Mouse (Mus musculus) kidney, adult 2 months (tissue): ENCODE results near the gene Srrm4. TPM values are rescaled to one million over a fixed set of nuclear protein-coding genes. Genes with fewer than 3 reads are reported as not detected.
A peak's percentile ranks its signal among the peaks of the same experiment; 100 is the strongest.
"Not testable (repeated sequence)": the region's sequence is repeated elsewhere in the genome, so short reads cannot be mapped to it uniquely, and the experiment has no call there.

Experiments used
- DNase-seq: peaks from one replicate; pipeline ENCODE4 v3.0.0; 2021
- H3K27ac ChIP-seq: fragments of 200-500 bp; 2 replicates; pipeline ENCODE4 v1.5.1; 2012; ENCODE audit warnings: low read depth, low read length, control low read depth, inconsistent platforms; ENCODE audit not compliant: insufficient read depth
- H3K27me3 ChIP-seq: fragments of 200-500 bp; replicated peaks from 2 replicates; pipeline ENCODE4 v1.6.1; 2012; ENCODE audit warnings: mild to moderate bottlenecking, moderate library complexity, low read length, inconsistent platforms; ENCODE audit not compliant: control insufficient read depth, insufficient read depth
- H3K36me3 ChIP-seq: fragments of 200-500 bp; 2 replicates; pipeline ENCODE4 v1.6.1; 2012; ENCODE audit warnings: mild to moderate bottlenecking, moderate library complexity, low read length, inconsistent platforms; ENCODE audit not compliant: control insufficient read depth, insufficient read depth
- H3K4me1 ChIP-seq: fragments of 200-500 bp; 2 replicates; pipeline ENCODE4 v1.6.1; 2011; ENCODE audit warnings: low read length; ENCODE audit not compliant: control insufficient read depth, insufficient read depth
- H3K4me3 ChIP-seq: fragments of 200-500 bp; 2 replicates; pipeline ENCODE4 v1.5.1; 2011; ENCODE audit warnings: mild to moderate bottlenecking, low read depth, low read length, control low read depth; ENCODE audit not compliant: insufficient read depth
- CTCF ChIP-seq: fragments of 200-500 bp; conservative IDR thresholded peaks from 2 replicates; pipeline ENCODE4 v1.5.1; 2011; ENCODE audit warnings: low read depth, mild to moderate bottlenecking, control low read depth, low read length, moderate library complexity, mixed read lengths; ENCODE audit not compliant: insufficient read depth, insufficient read length
- POLR2A ChIP-seq: fragments of 200-500 bp; IDR thresholded peaks from one replicate; pipeline ENCODE4 v1.6.1; 2011; ENCODE audit warnings: low read depth, low read length, control low read depth
- WGBS: fragments of 180-500 bp; shearing (Covaris S2); methylation state at CpG from one replicate; pipeline ENCODE4 v1.1.7; 2018; 5-methylcytosine and 5-hydroxymethylcytosine counted together
- polyA plus RNA-seq: library from polyadenylated mRNA; depleted of rRNA; stranded (reverse); fragments of >200 nt; gene quantifications from 2 replicates; pipeline ENCODE4 v1.2.3, GENCODE M21; 2012

Gene Srrm4
- polyA plus RNA-seq, 1 experiment = 0.25 TPM

- 73% methylated on average over 7 of the region's 7 CpGs for WGBS
- no peak overlapping the region for H3K27ac ChIP-seq
- TF ChIP-seq POLR2A = no peak
Measured at GRCm38 (mm10) chr5:116432871-116433270, 158.7 kb downstream of the Srrm4 start.

GRCm38 (mm10) chr5:116426701-116427100 is 164.9 kb downstream of the Srrm4 start:
- 80% methylated on average over 2 of the region's 2 CpGs for WGBS

More at GRCm38 (mm10) chr5:116432871-116433270, 158.7 kb downstream of the Srrm4 start:
- no peaks in the 10 kb centered on the region for H3K36me3 ChIP-seq
- no peak for DNase-seq
- H3K4me1 ChIP-seq = no peaks in the 10 kb centered on the region
- H3K27me3 ChIP-seq = no peaks in the 10 kb centered on the region
- H3K4me3 ChIP-seq = no peak overlapping the region

GRCm38 (mm10) chr5:116425709-116426108 is 165.9 kb downstream of the Srrm4 start:
- not testable (repeated sequence) for H3K4me1 ChIP-seq, H3K4me3 ChIP-seq, H3K27ac ChIP-seq, DNase-seq, H3K27me3 ChIP-seq, H3K36me3 ChIP-seq
- 83% methylated on average over 3 of the region's 3 CpGs for WGBS

More at GRCm38 (mm10) chr5:116426701-116427100, 164.9 kb downstream of the Srrm4 start:
- no peak overlapping the region for H3K27ac ChIP-seq
- DNase-seq = no peak
- H3K36me3 ChIP-seq = no peaks in the 10 kb centered on the region
- no peaks in the 10 kb centered on the region for H3K4me1 ChIP-seq
- no peak for TF ChIP-seq POLR2A
- no peak for TF ChIP-seq CTCF
- H3K27me3 ChIP-seq = no peaks in the 10 kb centered on the region
- H3K4me3 ChIP-seq = no peak overlapping the region

GRCm38 (mm10) chr5:116425273-116425672 is 166.3 kb downstream of the Srrm4 start:
- no peak for DNase-seq
- WGBS = 65% methylated on average over 7 of the region's 7 CpGs
- Histone ChIP-seq H3K4me3 (no peak overlapping the region), H3K36me3 (no peaks in the 10 kb centered on the region), H3K27ac (no peak overlapping the region), H3K4me1 (no peaks in the 10 kb centered on the region), H3K27me3 (no peaks in the 10 kb centered on the region)
- TF ChIP-seq POLR2A = no peak
- TF ChIP-seq CTCF = no peak

- Histone ChIP-seq H3K4me1 (no peaks in the 10 kb centered on the region), H3K27ac (no peak overlapping the region), H3K27me3 (no peaks in the 10 kb centered on the region), H3K4me3 (no peak overlapping the region), H3K36me3 (no peaks in the 10 kb centered on the region)
- no peak for TF ChIP-seq POLR2A
- no peak for TF ChIP-seq CTCF
- no peak for DNase-seq
- 83% methylated on average over 8 of the region's 8 CpGs for WGBS
Measured at GRCm38 (mm10) chr5:116423746-116424145, 167.9 kb downstream of the Srrm4 start.

GRCm38 (mm10) chr5:116422699-116423201 is 168.9 kb downstream of the Srrm4 start, which contains the start of gene Hspb8:
Gene Hspb8, minus strand, starts transcription at chr5:116422864.
- H3K27me3 ChIP-seq = no peaks in the 10 kb centered on the region
- H3K36me3 ChIP-seq = no peaks in the 10 kb centered on the region
- DNase-seq = peak; percentile 64
- WGBS = 1% methylated on average over 20 of the region's 20 CpGs
- no peaks in the 10 kb centered on the region for H3K4me1 ChIP-seq
- TF ChIP-seq CTCF (no peak), POLR2A (no peak)
- H3K4me3 ChIP-seq = peak within 1 kb of the TSS; percentile 32
- H3K27ac ChIP-seq = no peak within 1 kb of the TSS

GRCm38 (mm10) chr5:116421791-116422481 is 169.7 kb downstream of the Srrm4 start:
- DNase-seq = no peak
- 49% methylated on average over 22 of the region's 22 CpGs for WGBS

More at GRCm38 (mm10) chr5:116421791-116422481, 169.7 kb downstream of the Srrm4 start:
- no peaks in the 10 kb centered on the region for H3K4me1 ChIP-seq
- TF ChIP-seq CTCF = no peak
- no peak for TF ChIP-seq POLR2A
- H3K4me3 ChIP-seq = peak overlapping the region; percentile 32
- no peak overlapping the region for H3K27ac ChIP-seq
- H3K36me3 ChIP-seq = no peaks in the 10 kb centered on the region
- H3K27me3 ChIP-seq = no peaks in the 10 kb centered on the region
